Mouse (Mus musculus): ENCODE results near the gene Man2a2. TPM values are rescaled to one million over a fixed set of nuclear protein-coding genes. Genes with fewer than 3 reads are reported as not detected.

Gene Man2a2
- 18.9 and 21.6 TPM in 2 replicates for polyA plus RNA-seq (2014; fragmentation: Nextera tagmentation; extraction: Ambion mirVana)

- WGBS, result under 1% methylated on average over 58 of the region's 86 CpGs
- peaks cover 26% of the 10 kb centered on the region for H3K36me3 ChIP-seq (replicated peaks; ENCODE audit: control insufficient read depth, insufficient read depth)
- H3K9ac ChIP-seq, result peak within 1 kb of the TSS; percentile 81
- H3K27me3 ChIP-seq (ENCODE audit: control insufficient read depth, insufficient read depth, low read length), result no peaks in the 10 kb centered on the region
- DNase-seq (ENCODE audit: low spot score) (peak; percentile 82), ATAC-seq (ENCODE audit: low FRiP score) (peak; percentile 71)
- H3K4me2 ChIP-seq (replicated peaks), result peak within 1 kb of the TSS; percentile 82
- H3K4me1 ChIP-seq (replicated peaks; ENCODE audit: control insufficient read depth, insufficient read depth, low read length), result peaks cover 16% of the 10 kb centered on the region
- no peaks in the 10 kb centered on the region for H3K9me3 ChIP-seq (ENCODE audit: control insufficient read depth, low read length)
- H3K27ac ChIP-seq, result peak within 1 kb of the TSS; percentile 80
- H3K4me3 ChIP-seq (replicated peaks; ENCODE audit: low read length), result peak within 1 kb of the TSS; percentile 68
These were observed at the start of gene Man2a2 for GRCm38 (mm10) chr7:80371041-80371751. Gene Man2a2, minus strand, starts transcription at chr7:80371375.

DNA sequence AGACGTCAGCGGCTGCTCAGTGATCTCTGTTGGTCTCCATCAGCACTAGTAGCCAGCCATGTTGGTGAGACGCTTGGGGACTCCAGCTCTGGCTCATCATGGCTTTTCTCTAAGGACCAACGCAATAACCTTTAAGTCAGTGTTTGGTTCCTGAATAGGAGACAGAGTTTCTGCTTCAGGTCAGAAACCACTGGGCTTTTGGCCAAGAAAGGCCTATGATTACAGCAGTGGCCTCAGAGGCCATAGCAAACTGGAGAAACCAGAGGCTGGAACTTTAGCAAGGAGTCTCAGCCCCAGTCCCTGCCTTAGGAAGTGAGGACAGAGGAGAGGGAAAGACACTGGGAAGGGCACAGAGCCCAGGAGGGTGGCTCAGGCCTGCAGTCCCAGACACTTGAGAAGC lies 49.4 kb upstream of the Man2a2 start:
- WGBS, result 85% methylated on average over 4 of the region's 4 CpGs
- H3K27me3 ChIP-seq (ENCODE audit: control insufficient read depth, insufficient read depth, low read length), result no peaks in the 10 kb centered on the region
- no peak overlapping the region for H3K4me3 ChIP-seq (replicated peaks; ENCODE audit: low read length)
- no peak for ATAC-seq (ENCODE audit: low FRiP score)
- 0 out of 2 replicates have a peak, but pooled peaks cover 2% of the 10 kb centered on the region for H3K4me1 ChIP-seq (replicated peaks; ENCODE audit: control insufficient read depth, insufficient read depth, low read length)
- H3K36me3 ChIP-seq (replicated peaks; ENCODE audit: control insufficient read depth, insufficient read depth), result no peaks in the 10 kb centered on the region
- H3K27ac ChIP-seq, result no peak overlapping the region
- no peak for DNase-seq (ENCODE audit: low spot score)
- no peaks in the 10 kb centered on the region for H3K9me3 ChIP-seq (ENCODE audit: control insufficient read depth, low read length)
- no peak overlapping the region for H3K9ac ChIP-seq
- H3K4me2 ChIP-seq (replicated peaks), result no peak overlapping the region

DNA sequence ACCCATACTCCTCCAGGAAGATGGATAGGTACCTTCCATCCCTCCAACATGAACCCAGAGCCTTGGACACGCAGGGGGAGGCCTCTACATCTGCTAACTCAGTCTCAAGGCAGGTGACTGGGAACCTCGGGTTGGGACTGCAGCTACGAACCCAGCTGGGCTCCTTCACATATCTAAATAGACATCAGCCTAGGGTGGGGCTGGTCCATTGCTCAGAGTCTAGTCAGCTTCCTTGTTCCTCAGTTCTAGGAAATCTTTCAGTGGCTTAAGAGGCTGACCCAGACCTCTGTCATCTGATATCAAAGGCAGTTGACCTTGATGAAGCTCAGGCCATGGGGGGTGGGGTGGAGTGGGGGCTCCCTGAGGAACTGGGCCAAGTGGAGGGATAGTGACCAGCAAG lies 48.1 kb upstream of the Man2a2 start:
- ATAC-seq (ENCODE audit: low FRiP score), result no peak
- DNase-seq (ENCODE audit: low spot score), result no peak
- Histone ChIP-seq H3K9me3 (ENCODE audit: control insufficient read depth, low read length) (no peaks in the 10 kb centered on the region), H3K27ac (no peak overlapping the region), H3K9ac (no peak overlapping the region), H3K4me1 (replicated peaks; ENCODE audit: control insufficient read depth, insufficient read depth, low read length) (0 out of 2 replicates have a peak, but pooled peaks cover 2% of the 10 kb centered on the region), H3K4me2 (replicated peaks) (no peak overlapping the region), H3K36me3 (replicated peaks; ENCODE audit: control insufficient read depth, insufficient read depth) (no peaks in the 10 kb centered on the region), H3K27me3 (ENCODE audit: control insufficient read depth, insufficient read depth, low read length) (no peaks in the 10 kb centered on the region), H3K4me3 (replicated peaks; ENCODE audit: low read length) (no peak overlapping the region)
- WGBS, result 83% methylated on average over 3 of the region's 3 CpGs

DNA sequence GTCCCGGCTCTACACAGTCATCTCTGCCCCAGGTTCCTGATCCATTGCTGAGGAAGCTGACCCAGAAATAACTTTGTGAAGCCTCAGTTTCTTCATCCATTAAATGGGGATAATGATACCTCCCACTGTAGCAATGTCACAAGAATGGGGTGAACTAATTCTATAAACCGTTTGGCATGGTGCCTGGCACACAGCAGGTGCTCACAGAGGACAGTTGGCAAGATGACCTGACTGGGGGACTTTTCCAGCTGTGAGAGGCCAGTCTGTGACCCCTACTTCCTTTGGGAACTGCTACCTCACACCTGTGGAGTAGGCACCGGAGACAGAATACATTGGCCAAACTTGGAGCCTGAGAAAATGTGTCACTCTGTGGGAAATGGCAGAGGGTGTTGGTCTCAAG lies 46.9 kb upstream of the Man2a2 start:
- no peak overlapping the region for H3K9ac ChIP-seq
- H3K27ac ChIP-seq, result no peak overlapping the region
- H3K27me3 ChIP-seq (ENCODE audit: control insufficient read depth, insufficient read depth, low read length), result no peaks in the 10 kb centered on the region
- H3K4me1 ChIP-seq (replicated peaks; ENCODE audit: control insufficient read depth, insufficient read depth, low read length), result 0 out of 2 replicates have a peak, but pooled peaks cover 2% of the 10 kb centered on the region
- DNase-seq (ENCODE audit: low spot score) (no peak), ATAC-seq (ENCODE audit: low FRiP score) (no peak)
- H3K9me3 ChIP-seq (ENCODE audit: control insufficient read depth, low read length), result no peaks in the 10 kb centered on the region
- 72% methylated on average over 3 of the region's 3 CpGs for WGBS
- no peak overlapping the region for H3K4me3 ChIP-seq (replicated peaks; ENCODE audit: low read length)
- H3K4me2 ChIP-seq (replicated peaks), result no peak overlapping the region
- H3K36me3 ChIP-seq (replicated peaks; ENCODE audit: control insufficient read depth, insufficient read depth), result no peaks in the 10 kb centered on the region

DNA sequence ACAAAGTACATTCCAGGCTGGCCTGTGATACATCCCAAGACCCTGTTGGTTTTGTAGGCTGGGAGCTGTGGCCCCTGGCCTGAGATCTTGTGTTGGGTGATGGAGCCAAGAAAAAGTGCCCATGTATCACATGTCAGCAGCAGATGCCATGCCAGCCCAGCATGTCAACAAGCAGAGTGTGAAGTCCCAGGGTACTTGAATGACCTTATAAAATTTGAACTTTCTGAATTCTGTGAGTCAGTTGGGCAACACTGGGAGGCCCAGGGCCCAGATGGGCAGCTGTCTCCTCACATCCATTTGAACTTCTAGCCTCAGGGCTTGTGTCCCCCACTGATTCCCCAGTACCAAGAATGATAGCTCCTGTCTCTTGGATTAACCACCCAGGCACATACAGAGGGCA lies 46.4 kb upstream of the Man2a2 start:
- ATAC-seq (ENCODE audit: low FRiP score) (no peak), DNase-seq (ENCODE audit: low spot score) (no peak)
- Histone ChIP-seq H3K4me2 (replicated peaks) (no peak overlapping the region), H3K27ac (no peak overlapping the region), H3K27me3 (ENCODE audit: control insufficient read depth, insufficient read depth, low read length) (no peaks in the 10 kb centered on the region), H3K4me3 (replicated peaks; ENCODE audit: low read length) (no peak overlapping the region), H3K36me3 (replicated peaks; ENCODE audit: control insufficient read depth, insufficient read depth) (no peaks in the 10 kb centered on the region), H3K4me1 (replicated peaks; ENCODE audit: control insufficient read depth, insufficient read depth, low read length) (no peaks in the 10 kb centered on the region), H3K9me3 (ENCODE audit: control insufficient read depth, low read length) (no peaks in the 10 kb centered on the region), H3K9ac (no peak overlapping the region)

DNA sequence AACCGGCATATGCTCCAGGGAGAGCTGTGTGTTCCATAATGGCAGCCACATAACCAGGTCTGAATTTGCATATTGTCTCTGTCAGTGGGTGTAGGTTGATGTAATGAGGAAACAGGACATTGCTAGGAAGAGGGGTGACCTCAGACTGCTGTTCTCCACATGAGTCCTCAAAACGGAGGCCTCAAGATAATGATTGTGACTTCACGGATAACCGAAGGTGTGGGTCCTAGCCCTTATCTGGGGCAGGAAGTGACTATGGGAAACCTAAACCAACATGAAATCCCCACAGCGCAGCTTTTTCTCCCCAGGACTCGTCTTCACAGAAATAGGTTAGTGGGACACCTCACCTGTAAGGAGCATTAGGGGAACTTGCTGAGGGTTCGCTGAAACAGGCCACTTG lies 45.8 kb upstream of the Man2a2 start:
- Histone ChIP-seq H3K27me3 (ENCODE audit: control insufficient read depth, insufficient read depth, low read length) (no peaks in the 10 kb centered on the region), H3K9me3 (ENCODE audit: control insufficient read depth, low read length) (no peaks in the 10 kb centered on the region), H3K36me3 (replicated peaks; ENCODE audit: control insufficient read depth, insufficient read depth) (no peaks in the 10 kb centered on the region), H3K9ac (no peak overlapping the region), H3K4me1 (replicated peaks; ENCODE audit: control insufficient read depth, insufficient read depth, low read length) (no peaks in the 10 kb centered on the region), H3K4me3 (replicated peaks; ENCODE audit: low read length) (no peak overlapping the region), H3K4me2 (replicated peaks) (no peak overlapping the region), H3K27ac (no peak overlapping the region)
- DNase-seq (ENCODE audit: low spot score), result no peak
- 91% methylated on average over 7 of the region's 7 CpGs for WGBS
- ATAC-seq (ENCODE audit: low FRiP score), result no peak

DNA sequence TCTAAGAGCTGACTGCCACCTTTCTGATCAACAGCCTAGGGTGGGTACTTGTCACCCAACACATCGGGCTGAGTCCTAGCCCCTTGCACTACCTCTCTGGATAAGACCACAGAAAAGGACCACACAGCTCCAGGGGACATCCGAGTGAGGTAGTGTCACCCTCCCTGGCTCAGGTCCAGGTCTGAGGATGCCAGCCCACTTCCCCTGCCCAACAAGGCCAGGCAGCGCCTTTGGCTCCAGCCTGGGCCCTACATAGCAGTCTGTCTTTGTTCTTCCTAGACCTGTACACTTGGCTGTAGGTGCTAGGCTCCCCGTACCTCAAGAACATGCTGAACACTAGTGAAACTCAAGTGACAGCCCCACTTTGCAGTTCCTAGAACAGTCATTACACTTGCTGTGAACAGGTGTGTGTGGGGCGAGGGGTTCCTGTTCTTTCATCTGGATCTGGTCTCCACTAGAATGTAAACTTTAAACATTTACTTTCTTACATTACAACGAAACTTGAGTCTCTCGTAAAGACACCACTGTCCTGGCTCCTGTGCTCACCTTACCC lies 43.2 kb upstream of the Man2a2 start:
- H3K9me3 ChIP-seq (ENCODE audit: control insufficient read depth, low read length), result no peaks in the 10 kb centered on the region
- ATAC-seq (ENCODE audit: low FRiP score) (no peak), DNase-seq (ENCODE audit: low spot score) (no peak)
- no peak overlapping the region for H3K4me3 ChIP-seq (replicated peaks; ENCODE audit: low read length)
- no peak overlapping the region for H3K27ac ChIP-seq
- H3K4me1 ChIP-seq (replicated peaks; ENCODE audit: control insufficient read depth, insufficient read depth, low read length), result no peaks in the 10 kb centered on the region
- no peaks in the 10 kb centered on the region for H3K27me3 ChIP-seq (ENCODE audit: control insufficient read depth, insufficient read depth, low read length)
- H3K36me3 ChIP-seq (replicated peaks; ENCODE audit: control insufficient read depth, insufficient read depth), result no peaks in the 10 kb centered on the region
- H3K4me2 ChIP-seq (replicated peaks), result no peak overlapping the region
- H3K9ac ChIP-seq, result no peak overlapping the region
- 83% methylated on average over 7 of the region's 7 CpGs for WGBS

- WGBS, result 71% methylated on average over 9 of the region's 9 CpGs
- Histone ChIP-seq H3K4me1 (replicated peaks; ENCODE audit: control insufficient read depth, insufficient read depth, low read length) (no peaks in the 10 kb centered on the region), H3K9ac (no peak overlapping the region), H3K27ac (no peak overlapping the region), H3K9me3 (ENCODE audit: control insufficient read depth, low read length) (no peaks in the 10 kb centered on the region), H3K4me3 (replicated peaks; ENCODE audit: low read length) (no peak overlapping the region), H3K27me3 (ENCODE audit: control insufficient read depth, insufficient read depth, low read length) (no peaks in the 10 kb centered on the region), H3K36me3 (replicated peaks; ENCODE audit: control insufficient read depth, insufficient read depth) (no peaks in the 10 kb centered on the region), H3K4me2 (replicated peaks) (no peak overlapping the region)
- DNase-seq (ENCODE audit: low spot score) (no peak), ATAC-seq (ENCODE audit: low FRiP score) (no peak)
These were observed 42.5 kb upstream of the Man2a2 start for GRCm38 (mm10) chr7:80413512-80414302.

DNA sequence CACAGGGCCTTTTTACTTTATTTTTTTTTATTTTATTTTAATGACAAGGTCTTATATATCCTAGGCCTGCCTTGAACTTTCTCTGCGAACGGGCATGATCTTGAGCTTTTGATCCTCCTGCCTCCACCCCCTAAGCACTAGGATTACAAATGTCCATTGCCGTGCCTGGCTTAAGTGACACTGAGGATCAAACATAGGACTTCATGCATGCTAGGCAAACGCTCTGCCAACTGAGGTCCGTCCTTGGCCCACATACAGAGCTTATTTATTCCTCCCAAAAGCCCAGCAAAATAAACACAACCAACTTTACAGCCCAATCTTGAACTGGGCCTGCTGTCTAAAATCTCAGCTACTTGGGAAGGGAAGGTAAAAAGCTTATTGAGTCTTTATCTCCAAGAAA lies 41.6 kb upstream of the Man2a2 start:
- Histone ChIP-seq H3K4me1 (replicated peaks; ENCODE audit: control insufficient read depth, insufficient read depth, low read length) (no peaks in the 10 kb centered on the region), H3K9me3 (ENCODE audit: control insufficient read depth, low read length) (no peaks in the 10 kb centered on the region), H3K9ac (no peak overlapping the region), H3K27ac (no peak overlapping the region), H3K4me2 (replicated peaks) (no peak overlapping the region), H3K27me3 (ENCODE audit: control insufficient read depth, insufficient read depth, low read length) (no peaks in the 10 kb centered on the region), H3K4me3 (replicated peaks; ENCODE audit: low read length) (no peak overlapping the region), H3K36me3 (replicated peaks; ENCODE audit: control insufficient read depth, insufficient read depth) (no peaks in the 10 kb centered on the region)
- DNase-seq (ENCODE audit: low spot score) (no peak), ATAC-seq (ENCODE audit: low FRiP score) (no peak)
- WGBS, result 87% methylated on average over 5 of the region's 5 CpGs

Data from hindbrain, embryonic 14.5 days (tissue).